Mouse (Mus musculus): Measurements from ENCODE around the gene Gpr39.

- TF ChIP-seq UBTF (IDR thresholded peaks at IDR 0.05; ENCODE audit: borderline replicate concordance, insufficient read depth, low read depth, low read length) (no peak), CTCF (IDR thresholded peaks at IDR 0.05 in 2 of 3, conservative IDR thresholded peaks at IDR 0.05 in 1 of 3; ENCODE audit: control insufficient read depth in 1 of 3, insufficient read depth in 1 of 3, low read depth in 2 of 3, low read length in 3 of 3, poor library complexity in 1 of 3, severe bottlenecking in 1 of 3) (no peak), POLR2A (IDR thresholded peaks at IDR 0.05; ENCODE audit: control insufficient read depth in 1 of 2, insufficient read depth in 1 of 2, low read depth in 1 of 2, low read length in 2 of 2, poor library complexity in 1 of 2) (no peak), ELF1 (IDR thresholded peaks at IDR 0.05; ENCODE audit: low read depth, low read length) (no peak), GATA1 (IDR thresholded peaks at IDR 0.05; ENCODE audit: low read depth, low read length) (no peak), TCF12 (IDR thresholded peaks at IDR 0.05; ENCODE audit: low read depth, low read length) (no peak)
Measured at GRCm38 (mm10) chr1:125702326-125702725, 25.5 kb downstream of the Gpr39 start.

Data from MEL (cell line).